Mouse (Mus musculus) retina, postnatal 7 days (tissue): ENCODE measurements at regions not wholly inside any gene's neighbourhood (a gene's known extent, or its start where the extent isn't known, plus 50 kb on each side); places are given as distances from the start of the nearest gene placed in this dataset.
A peak's percentile ranks its signal among the peaks of the same experiment; 100 is the strongest.

ENCODE experiments used
- DNase-seq: peaks from one replicate; pipeline ENCODE4 v3.0.0-alpha.2; 2012; ENCODE audit warnings: low read depth, low spot score

DNA sequence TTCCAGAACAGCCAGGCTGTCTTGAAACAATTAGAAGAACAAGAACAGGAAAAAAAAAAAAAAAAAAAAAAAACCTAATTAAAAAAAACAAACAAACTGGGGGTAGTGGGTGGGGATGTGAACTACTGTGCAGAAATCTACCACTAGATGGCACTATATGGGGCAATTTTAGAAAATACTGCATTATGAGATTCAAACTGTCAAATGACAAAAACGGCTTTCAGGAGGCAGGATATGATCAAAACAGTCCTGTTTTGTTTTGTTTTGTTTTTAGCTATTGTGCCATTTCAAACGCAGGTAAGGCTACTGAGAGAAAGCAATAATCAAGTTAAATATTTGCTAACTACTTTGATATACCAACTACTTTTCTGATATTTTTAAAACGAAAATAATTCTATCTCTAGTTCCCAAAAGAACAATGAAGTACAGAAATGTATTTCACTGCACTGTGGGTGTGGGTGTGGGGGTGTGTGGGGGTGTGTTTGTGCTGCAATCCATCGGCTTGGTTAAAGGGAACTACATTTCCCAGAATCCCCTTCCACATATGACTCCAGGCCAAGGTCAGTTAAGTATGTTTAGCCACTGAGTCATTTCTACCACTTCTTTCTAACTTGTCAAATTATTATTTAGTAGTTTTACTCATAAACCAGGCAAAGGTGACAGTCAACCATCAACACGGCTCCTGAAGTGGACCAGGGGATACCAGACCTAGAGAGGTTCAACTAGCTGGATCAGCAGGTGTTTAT, 207.7 kb upstream of the Mkln1 start:
- DNase-seq = peak; percentile 16

DNA sequence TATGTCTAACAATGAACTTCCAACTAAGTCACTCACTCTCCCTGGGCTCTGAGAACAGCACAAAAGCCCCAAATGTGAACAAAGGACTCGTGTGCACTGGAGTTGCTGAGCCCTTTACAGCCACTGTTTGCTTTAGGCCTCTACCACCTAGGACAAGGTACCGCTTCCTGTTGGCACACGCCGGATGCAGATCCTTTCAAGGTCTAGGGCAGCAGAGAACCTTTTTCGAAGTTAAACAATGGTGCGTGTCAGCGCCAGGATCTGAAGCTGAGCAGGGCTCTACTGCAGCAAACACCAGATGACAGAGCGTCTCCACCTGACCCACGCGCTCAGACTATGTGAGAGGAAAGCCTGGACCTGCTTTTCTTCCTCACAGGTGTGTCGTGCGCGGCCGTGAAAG, 207.0 kb upstream of the Mkln1 start:
- DNase-seq = no peak

DNA sequence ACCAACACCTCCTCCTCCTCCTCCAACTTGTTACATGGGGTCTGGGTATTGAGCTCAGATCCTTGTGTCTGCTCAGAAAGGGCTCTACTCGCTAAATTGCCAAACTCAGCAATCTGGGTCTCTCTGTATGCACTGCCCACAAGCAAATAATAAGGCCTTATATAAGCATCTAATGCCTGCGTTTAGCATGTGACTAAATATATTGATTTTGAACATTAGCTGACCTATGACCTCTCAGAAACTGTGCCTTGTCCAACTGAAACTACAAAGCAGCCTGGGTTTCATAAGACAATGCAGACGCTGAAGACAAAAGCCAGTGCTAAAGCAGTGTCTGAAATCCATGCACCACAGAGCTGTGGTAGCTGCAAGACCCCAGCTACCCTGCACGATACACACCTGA, 206.3 kb upstream of the Mkln1 start:
- DNase-seq = no peak

DNA sequence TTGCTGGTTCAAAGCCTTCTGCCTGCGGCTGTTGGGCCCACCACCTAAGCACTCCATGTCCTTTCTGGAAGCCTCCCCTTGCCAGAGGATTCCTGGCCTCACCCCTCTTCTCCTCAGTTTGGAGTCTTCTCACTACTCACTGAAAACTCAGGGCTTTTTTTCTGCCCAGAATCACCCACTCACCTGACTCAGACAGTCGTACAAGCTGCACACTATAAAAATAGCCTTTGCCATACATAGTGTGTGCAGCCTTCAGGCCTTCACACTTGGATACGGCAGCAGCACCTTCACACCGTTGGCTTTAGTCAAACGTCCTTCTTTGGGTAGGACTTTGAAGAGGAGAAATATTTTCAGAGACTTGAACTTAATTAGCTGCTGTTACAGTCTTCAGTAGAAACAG, 205.3 kb upstream of the Mkln1 start:
- DNase-seq = no peak

DNA sequence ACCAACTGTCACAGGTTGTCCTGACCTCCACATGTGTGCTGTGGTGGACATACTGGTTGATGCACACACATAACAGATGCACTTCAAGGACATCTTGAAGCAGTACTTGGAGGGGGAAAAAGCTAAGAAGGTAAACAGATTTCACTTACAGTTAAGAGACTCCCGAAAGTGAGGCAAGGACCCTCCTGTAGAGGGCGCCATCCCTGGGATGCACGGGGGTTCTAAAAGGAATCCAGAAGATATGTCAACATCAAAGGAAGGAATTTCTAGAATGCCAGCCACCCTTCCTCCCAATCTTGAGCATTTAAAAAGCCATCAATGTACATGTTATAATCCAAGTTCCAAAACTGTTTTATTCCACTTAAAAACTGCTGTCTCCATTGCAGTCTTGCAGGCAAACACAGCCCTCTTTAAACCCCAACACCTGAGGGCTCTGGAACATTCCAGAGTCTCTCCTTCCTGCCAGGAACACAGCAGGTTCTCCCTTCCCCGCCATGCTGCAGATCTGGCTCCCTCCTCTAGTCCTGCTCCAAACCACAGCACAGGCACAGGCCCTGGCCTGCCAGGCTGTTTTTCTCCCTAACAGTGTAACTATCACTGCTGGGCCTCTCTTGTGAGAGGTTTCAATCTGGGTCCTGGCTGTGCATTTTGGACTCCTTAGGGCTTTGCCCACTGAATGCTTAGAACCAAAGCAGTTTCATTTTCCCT, 200.8 kb upstream of the Mkln1 start:
- DNase-seq = no peak

DNA sequence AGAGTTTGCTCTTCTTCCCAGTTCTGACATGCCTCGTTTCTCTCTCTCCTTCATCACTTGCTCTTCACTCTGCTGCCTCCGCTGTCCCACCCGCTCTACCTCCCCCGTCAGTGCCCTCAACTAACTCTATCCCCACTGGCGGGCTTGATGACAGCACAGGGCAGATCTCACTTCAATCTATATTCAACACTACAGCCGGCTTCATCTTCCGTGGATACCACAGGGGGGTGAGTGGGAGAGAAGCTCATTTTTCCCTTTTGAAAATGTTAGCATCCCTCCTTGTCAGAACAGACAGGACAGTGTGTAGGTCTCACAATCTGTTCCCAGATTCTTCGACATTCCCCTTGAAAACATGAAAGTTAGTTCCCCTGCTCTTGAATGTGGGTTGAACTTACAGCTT, 200.2 kb upstream of the Mkln1 start:
- no peak for DNase-seq

DNA sequence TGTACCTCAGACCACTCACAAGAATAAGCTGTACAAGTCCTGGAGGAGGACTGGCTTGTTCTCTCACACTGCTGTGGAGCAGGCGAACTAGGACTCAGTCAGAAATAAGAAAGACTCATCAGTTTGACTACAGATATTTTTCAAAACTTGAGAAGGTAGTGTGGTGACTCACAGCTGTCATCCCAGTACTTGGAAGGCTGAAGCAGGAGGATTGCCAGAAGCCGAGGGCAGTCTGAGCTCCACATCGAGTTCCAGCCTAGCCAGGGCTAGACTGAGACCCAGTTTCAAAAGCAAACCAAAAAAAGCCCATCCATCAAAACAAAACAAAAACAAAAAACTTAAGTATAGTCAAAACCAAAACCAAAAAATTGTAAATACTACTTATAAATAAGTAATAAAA, 197.8 kb upstream of the Mkln1 start:
- DNase-seq = no peak

DNA sequence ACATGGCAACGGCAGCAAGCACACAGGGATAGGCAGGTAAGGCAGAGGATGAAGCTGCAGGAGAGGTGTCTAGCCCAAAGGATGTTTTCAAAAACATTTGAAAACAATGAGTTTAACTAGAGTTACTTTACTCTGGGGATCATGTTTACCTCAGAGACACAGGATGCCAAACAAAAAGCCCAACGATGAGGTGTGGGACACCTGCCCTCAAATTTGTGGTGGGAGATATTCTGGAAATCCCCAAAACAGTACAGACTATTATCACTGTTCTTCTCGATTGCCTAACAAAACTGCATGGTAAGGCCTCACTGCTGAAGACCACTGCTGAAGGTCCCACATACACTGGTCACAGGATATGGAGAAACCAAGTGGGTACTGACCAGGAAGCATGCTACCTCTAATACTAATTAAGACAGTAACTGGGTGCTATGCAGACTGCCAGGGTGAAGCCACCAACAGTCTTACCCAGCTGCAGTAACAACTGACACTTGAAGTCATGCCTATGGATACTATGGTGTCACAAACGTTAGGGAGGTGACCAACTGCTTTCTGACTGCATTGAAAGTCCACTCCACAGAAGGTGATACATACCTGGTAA, 197.1 kb upstream of the Mkln1 start:
- DNase-seq = no peak

DNA sequence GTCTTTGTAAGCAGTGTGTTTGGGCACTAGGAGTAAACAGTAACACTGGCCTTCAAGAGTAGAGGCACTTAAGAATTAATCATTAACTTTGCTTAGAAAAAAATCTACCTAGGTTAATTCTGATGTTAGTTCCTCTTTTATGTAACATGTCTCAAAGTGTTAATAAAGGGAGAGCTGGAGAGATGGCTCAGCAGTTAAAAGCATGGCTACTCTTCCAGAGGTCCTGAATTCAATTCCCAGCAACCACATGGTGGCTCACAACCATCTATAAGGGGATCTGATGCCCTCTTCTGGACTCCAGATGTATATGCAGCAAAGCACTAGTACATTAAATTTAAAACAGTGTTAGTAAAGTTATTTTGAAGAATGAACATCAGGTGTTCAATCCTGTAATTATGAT, 195.9 kb upstream of the Mkln1 start:
- no peak for DNase-seq

DNA sequence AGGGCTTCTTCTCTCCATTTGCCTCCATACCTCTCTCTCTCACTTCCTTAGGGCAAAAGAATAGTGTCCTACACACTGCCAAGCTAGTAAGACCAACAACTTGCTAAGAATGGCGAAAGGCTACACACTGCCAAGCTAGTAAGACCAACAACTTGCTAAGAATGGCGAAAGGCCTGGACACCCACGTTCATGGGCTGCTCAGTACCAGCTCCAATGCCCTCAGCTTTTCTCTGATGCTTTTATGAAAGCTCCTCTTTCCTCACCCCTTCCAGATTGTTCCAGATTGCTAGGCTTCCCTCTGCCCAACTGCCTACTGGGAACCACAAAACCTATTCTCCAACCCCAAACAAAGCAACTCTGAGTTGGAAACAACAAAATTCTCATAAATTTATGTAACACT, 194.1 kb upstream of the Mkln1 start:
- DNase-seq = no peak

DNA sequence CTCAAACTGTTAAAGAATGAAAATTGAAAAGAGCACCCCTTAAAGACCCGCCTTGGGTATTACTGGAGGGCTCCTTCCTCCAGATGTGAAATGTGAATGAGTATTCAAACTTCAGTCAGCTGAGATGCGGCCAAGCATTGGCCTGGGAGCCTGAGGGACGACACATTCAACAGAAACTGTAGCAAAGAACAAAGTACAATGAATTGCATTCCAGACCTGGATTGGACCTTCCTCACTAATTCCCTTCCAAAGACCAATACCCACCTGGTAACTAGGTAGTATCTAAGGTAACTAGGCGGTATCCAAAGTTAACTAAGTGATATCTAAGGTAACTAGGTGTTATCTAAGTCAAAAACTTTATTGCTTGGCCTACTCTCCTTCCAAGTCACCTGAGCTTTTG, 193.7 kb upstream of the Mkln1 start:
- DNase-seq = no peak

DNA sequence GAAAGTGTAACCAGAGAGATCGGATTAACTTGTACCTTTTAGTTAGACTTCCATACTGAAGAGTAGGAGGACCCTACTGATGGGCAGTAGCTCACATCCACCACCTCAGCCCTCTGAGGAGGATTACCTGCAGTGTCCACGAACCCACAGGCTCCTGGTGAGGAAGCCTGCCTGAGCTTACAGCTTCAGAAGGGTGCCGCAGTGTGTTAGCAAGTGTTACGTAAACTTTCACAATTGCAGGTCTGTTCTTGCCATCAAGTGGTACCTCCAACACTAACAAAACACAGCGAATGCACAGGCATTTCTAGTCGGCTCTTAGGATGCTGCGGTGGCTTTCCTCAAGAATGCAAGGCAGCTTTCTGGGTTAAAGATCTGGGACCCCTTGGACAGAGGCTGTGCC, 192.4 kb upstream of the Mkln1 start:
- DNase-seq = no peak

DNA sequence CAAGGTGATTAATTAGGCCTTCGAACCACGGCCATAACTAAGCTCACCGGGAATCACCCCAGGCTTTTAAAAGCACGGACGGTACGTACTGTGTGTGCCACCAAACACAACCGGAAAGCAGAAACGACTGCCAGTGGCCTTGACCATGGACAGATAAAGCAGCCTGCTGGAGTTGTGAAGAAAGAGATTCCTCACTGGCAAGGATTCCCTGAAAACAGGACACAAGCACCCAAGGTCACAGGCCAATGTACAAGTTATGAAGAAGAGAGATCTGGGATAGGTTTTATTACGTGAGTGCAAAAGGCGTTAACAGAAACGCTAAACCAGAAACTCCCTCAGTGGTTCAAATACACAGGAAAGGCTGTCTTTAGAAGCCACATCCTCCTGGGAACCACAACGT, 191.3 kb upstream of the Mkln1 start:
- no peak for DNase-seq

DNA sequence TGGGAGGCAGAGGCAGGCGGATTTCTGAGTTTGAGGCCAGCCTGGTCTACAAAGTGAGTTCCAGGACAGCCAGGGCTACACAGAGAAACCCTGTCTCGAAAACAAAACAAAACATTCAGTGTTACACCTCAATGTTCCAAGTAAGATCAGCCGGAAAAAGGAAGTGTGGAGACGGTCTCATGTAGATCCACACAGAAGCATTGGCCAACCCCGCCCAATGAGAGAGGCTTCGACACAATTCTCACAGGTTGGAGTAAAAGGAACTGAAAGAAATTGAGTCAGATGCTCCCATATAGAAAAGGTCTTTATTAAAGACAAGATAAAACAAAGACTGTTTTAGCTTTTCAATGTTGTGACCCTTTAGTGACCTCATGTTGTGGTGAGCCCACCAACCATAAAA, 190.3 kb upstream of the Mkln1 start:
- no peak for DNase-seq

DNA sequence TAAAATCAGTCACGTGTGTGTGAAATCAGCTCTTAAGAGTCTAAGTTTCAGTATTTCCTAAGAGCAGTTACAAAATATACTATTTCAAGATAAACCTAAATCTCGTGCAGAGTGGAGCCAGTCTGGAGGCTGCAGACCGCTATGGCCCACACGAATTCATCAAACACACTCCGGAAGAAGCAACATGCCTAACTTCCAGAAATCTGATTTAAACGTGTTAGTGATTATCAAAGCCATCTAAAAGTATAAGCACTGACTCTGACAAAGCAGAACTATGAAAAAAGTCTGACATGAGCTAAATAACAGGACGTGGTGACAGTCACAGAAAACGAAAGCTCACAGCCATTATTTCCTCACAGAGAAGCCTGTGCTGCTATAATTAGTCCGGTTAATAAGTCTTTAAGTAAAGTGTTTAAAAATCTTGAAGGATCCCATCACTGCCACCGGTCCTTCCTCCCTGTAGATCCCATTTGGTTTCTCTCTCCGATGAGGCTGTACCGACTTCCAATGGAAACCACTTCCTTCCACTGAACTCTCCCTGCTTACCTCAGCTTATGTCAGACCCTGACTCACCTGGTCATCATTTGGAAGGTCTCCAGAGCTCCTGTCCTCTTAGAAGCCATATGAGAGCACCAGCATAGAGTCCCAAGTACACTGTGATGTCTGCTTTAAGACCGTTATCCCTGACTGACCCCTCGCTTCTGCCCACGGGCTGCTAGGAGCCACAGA, 189.0 kb upstream of the Mkln1 start:
- no peak for DNase-seq

DNA sequence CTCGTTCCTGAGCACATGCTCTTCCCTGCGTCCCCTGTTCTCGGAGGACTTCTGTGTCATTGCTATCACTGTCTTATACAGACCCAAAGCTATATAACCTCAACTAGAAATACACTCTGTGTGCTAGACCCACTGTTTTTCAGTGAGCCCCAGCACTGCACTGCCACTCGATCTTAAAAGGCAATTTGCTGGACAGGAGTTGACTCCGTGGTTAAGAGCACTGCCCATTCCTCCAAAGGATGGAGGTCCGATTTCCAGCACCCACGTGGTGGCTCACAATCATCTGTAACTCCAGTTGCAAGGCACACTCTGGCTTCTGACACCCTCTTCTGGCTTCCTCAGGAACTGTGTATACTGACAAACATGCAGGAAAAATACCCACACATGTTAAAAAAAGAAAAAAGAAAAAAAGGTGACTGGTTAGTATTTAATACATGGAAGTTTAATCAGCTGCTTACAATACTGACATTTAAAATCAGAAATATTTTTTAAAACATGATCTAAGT, 188.3 kb upstream of the Mkln1 start:
- DNase-seq = no peak

DNA sequence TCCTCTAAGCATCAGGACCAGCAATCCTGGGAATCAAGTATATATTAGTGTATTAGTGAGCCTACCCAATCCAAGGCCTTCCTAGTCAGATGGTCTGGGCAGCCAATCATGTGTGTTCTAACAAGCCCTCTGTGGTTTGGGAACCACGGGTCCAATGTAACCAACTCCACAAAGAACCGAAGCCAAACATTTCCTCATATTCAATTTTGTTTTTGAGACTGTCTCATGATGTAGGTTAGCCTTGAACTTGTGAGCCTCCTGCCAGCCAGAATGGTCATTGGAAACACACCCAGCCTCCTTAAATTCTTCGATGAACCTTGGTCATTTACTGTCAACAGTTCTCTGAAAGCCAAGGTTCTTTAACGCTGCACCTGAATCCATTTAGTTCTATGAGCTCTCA, 187.4 kb upstream of the Mkln1 start:
- no peak for DNase-seq

DNA sequence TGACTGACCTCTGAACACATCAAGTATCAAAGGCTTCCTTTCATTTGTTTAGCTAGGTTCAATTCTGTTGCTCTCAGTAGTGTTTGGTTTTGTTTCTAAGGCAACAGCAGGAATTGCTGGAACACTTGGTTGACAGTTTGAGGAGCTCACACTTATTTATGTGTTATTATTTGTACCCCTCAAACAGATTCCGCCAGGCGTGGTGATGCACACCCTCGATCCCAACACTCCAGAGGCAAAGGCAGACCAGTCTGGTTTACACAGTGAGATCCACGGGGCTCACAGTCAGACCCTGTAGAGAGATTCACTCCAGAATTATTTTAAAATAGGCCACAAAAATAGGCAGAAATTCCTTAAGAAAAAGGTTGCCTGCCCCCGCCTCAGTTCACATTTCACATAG, 186.9 kb upstream of the Mkln1 start:
- no peak for DNase-seq

DNA sequence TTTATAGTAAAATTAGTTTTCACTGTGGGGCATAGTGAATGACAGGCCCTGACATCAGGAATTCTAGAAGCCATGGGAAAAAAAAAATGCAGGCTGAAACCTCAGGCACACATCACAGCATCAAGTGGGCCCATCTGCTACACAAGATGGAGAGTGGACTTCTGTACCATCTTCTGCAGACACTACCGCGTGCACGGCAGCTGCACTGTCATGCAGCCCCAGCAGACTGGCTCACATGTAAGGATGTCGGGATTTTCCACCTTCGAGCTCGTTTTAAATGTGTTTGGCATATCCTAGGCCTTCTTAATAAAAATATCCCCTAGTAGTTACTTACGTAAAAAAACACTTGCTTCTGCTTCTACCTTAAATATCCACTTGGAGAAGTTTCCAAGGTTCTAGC, 186.5 kb upstream of the Mkln1 start:
- no peak for DNase-seq

DNA sequence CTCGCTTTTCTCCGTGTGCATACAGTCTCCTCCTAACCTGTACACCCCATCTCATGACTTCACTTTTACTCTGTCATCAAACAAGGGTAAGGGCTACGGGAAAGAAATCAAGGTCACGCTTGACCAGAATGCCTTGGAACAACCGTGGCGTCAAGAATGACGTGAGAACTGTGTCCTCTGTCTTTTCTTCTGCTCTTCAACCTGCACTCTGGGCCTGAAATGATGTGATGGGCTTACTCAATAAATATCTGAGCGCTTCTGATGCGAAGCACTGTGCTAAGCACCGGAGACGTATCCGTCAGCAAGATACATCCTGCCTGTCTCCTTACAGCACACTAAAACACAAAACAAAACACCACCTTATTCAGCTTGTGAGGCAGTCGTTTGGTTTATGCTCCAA, 185.8 kb upstream of the Mkln1 start:
- DNase-seq = no peak

DNA sequence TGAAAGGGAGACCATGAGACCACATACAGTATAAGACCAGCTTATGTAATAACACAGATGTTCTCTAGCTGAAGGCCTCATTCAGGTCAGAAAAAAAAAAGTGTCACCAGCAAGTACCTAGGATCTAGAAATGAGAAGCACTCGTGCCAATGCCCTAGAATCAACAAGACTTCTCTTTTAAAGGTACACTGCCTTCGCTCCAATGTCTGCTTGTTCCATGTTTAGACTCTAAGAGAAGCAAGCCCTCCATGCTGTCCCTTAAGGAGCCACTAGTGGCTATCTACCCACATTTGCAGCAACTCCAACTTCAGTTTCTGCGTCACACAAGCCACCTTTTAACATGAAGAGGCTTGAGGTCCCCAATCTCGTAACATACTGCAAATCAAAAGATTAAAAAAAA, 185.4 kb upstream of the Mkln1 start:
- DNase-seq = no peak

DNA sequence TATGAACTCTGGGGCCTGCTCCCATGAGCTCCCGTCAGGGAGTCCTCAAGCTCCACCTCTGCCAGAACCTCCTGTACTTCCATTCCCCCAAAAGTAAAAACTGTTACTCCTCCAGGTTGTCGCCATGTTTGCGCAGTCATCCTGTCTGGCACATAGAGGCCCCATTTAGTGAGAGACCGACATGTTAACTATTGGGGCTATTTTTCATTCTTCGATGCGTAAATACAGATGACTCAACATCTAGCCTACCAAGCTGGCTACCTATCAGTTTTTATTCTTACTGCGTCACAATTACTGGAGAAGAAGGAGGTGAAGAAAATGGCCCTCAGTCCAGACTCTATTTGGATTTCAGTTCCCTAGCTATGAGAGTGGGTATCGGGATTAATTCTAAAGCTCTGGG, 182.9 kb upstream of the Mkln1 start:
- no peak for DNase-seq
